ENCODE assay signal across 8 mouse cellular contexts in genomic region chr11:80484191-80484791, GRCm38 (mm10). TPM values are rescaled to one million over a fixed set of nuclear protein-coding genes. Genes with fewer than 3 reads are reported as not detected.
A peak's percentile ranks its signal among the peaks of the same experiment; 100 is the strongest.
DNase-seq lines count a peak whose midpoint lies in the region; ATAC-seq and TF ChIP-seq lines count a peak whose summit lies in the region.

No protein-coding gene starts in this region.

- DNase-seq in 3134 (ENCODE audit: extremely low read depth, insufficient read length, low spot score) (peak; percentile 86), NIH3T3 (ENCODE audit: low read depth) (peak; percentile 56)
- peak; percentile 77 to 89 for DNase-seq in left cerebral cortex, adult 18-20 months (ENCODE audit: low spot score in 2 of 2)
- DNase-seq in retina, embryonic 14.5 days (ENCODE audit: low spot score) = peak; percentile 67
- DNase-seq in testis, postnatal 14 days (ENCODE audit: low spot score) = no peak
- no peak for DNase-seq in liver, postnatal 0 days

- peaks cover 6% of the 10 kb centered on the region; the same call in 1 of the 2 replicates for H3K27me3 ChIP-seq in forebrain, embryonic 13.5 days
- peaks cover 13% of the 10 kb centered on the region for H3K27me3 ChIP-seq in heart, embryonic 12.5 days (replicated peaks)
- no peaks in the 10 kb centered on the region for H3K27me3 ChIP-seq in liver, postnatal 0 days (ENCODE audit: insufficient read depth, low read length)

- H3K4me2 ChIP-seq in forebrain, embryonic 13.5 days = peak overlapping the region; percentile 46
- no peak overlapping the region for H3K4me2 ChIP-seq in heart, embryonic 12.5 days
- no peak overlapping the region for H3K4me2 ChIP-seq in liver, postnatal 0 days (ENCODE audit: low read depth, low read length)

- WGBS in forebrain, embryonic 13.5 days = 21% methylated on average over 12 of the region's 12 CpGs
- 57% methylated on average over 12 of the region's 12 CpGs for WGBS in heart, embryonic 12.5 days
- WGBS in liver, postnatal 0 days (ENCODE audit: insufficient replicate concordance) = 65% methylated on average over 12 of the region's 12 CpGs

- ATAC-seq in forebrain, embryonic 13.5 days = peak; percentile 76
- no peak for ATAC-seq in heart, embryonic 12.5 days (ENCODE audit: insufficient number of reproducible peaks, low FRiP score)
- no peak for ATAC-seq in liver, postnatal 0 days

- TF ChIP-seq CTCF in liver, postnatal 0 days (IDR thresholded peaks at IDR 0.05; ENCODE audit: low read depth) = no peak

- peaks cover 24% of the 10 kb centered on the region; the same call in 1 of the 2 replicates for H3K36me3 ChIP-seq in forebrain, embryonic 13.5 days (ENCODE audit: poor library complexity, severe bottlenecking)
- H3K36me3 ChIP-seq in heart, embryonic 12.5 days = peaks cover 6% of the 10 kb centered on the region; the same call in 1 of the 2 replicates
- H3K36me3 ChIP-seq in liver, postnatal 0 days (replicated peaks; ENCODE audit: insufficient read depth, low read length) = no peaks in the 10 kb centered on the region

- no peak for TF ChIP-seq EP300 in liver, postnatal 0 days (IDR thresholded peaks at IDR 0.05; ENCODE audit: low read depth)

- no peaks in the 10 kb centered on the region for H3K9me3 ChIP-seq in forebrain, embryonic 13.5 days (replicated peaks)
- H3K9me3 ChIP-seq in heart, embryonic 12.5 days (replicated peaks) = no peaks in the 10 kb centered on the region
- H3K9me3 ChIP-seq in liver, postnatal 0 days (ENCODE audit: low read length) = no peaks in the 10 kb centered on the region

- peak overlapping the region; percentile 78 for H3K27ac ChIP-seq in forebrain, embryonic 13.5 days
- no peak overlapping the region for H3K27ac ChIP-seq in heart, embryonic 12.5 days (ENCODE audit: poor library complexity, severe bottlenecking)
- H3K27ac ChIP-seq in liver, postnatal 0 days (ENCODE audit: low read depth) = no peak overlapping the region

- peak overlapping the region; percentile 61 for H3K9ac ChIP-seq in forebrain, embryonic 13.5 days
- H3K9ac ChIP-seq in heart, embryonic 12.5 days = no peak overlapping the region
- no peak overlapping the region for H3K9ac ChIP-seq in liver, postnatal 0 days (replicated peaks)

- no peak overlapping the region for H3K4me3 ChIP-seq in forebrain, embryonic 13.5 days
- H3K4me3 ChIP-seq in heart, embryonic 12.5 days = no peak overlapping the region
- no peak overlapping the region for H3K4me3 ChIP-seq in liver, postnatal 0 days (ENCODE audit: low read depth, low read length)

- H3K4me1 ChIP-seq in forebrain, embryonic 13.5 days = peaks cover 88% of the 10 kb centered on the region
- H3K4me1 ChIP-seq in heart, embryonic 12.5 days (replicated peaks) = peaks cover 29% of the 10 kb centered on the region
- H3K4me1 ChIP-seq in liver, postnatal 0 days (ENCODE audit: insufficient read depth) = peaks cover 8% of the 10 kb centered on the region

RNA-seq across cellular contexts. Expression of gene Cdk5r1, which starts 7.5 kb away (rescaled TPM):
- 67.9 and 73.9 TPM in 2 replicates for polyA plus RNA-seq in forebrain, embryonic 13.5 days (2015; fragmentation: Nextera tagmentation; extraction: Ambion mirVana)
- 100 to 1,000 TPM; 298 to 313 TPM for total RNA-seq in left cerebral cortex, adult 18-20 months (2021)
- 0.50 and 0.56 TPM in 2 replicates for polyA plus RNA-seq in heart, embryonic 12.5 days (2016; fragmentation: Nextera tagmentation; extraction: Ambion mirVana)
- 0.18 and 0.28 TPM in 2 replicates for polyA plus RNA-seq in liver, postnatal 0 days (2015; fragmentation: Nextera tagmentation; extraction: Ambion mirVana)

RNA-seq across cellular contexts. Expression of gene Psmd11, which starts 55.9 kb away (rescaled TPM):
- 370 and 373 TPM in 2 replicates for polyA plus RNA-seq in forebrain, embryonic 13.5 days (2015; fragmentation: Nextera tagmentation; extraction: Ambion mirVana)
- 100 to 1,000 TPM in 1 of 2 experiments, 10 to 100 TPM in 1; 96.3 to 109 TPM for total RNA-seq in left cerebral cortex, adult 18-20 months (2021)
- polyA plus RNA-seq in heart, embryonic 12.5 days (2016; fragmentation: Nextera tagmentation; extraction: Ambion mirVana) = 213 and 214 TPM in 2 replicates
- 128 and 143 TPM in 2 replicates for polyA plus RNA-seq in liver, postnatal 0 days (2015; fragmentation: Nextera tagmentation; extraction: Ambion mirVana)

Comparison
In these comparisons a context has a peak if more than half of its experiments do, and no peak if none do; other contexts are left out.
1. DNase-seq: peak in 3134 (single experiment), NIH3T3 (single experiment), left cerebral cortex, adult 18-20 months (2 of 2) and retina, embryonic 14.5 days (single experiment); none in testis, postnatal 14 days (single experiment) and liver, postnatal 0 days (single experiment).
2. RNA of gene Cdk5r1, which starts 7.5 kb away (polyA plus RNA-seq): 67.9 to 73.9 TPM in forebrain, embryonic 13.5 days; 0.50 to 0.56 TPM in heart, embryonic 12.5 days and 0.18 to 0.28 TPM in liver, postnatal 0 days; every median in the first group is over 10 times any median in the second.